Mouse (Mus musculus): ENCODE data around the gene Trmt112.
"Not testable (repeated sequence)": the region's sequence is repeated elsewhere in the genome, so short reads cannot be mapped to it uniquely, and the experiment has no call there.

Trmt112 gene

DNA sequence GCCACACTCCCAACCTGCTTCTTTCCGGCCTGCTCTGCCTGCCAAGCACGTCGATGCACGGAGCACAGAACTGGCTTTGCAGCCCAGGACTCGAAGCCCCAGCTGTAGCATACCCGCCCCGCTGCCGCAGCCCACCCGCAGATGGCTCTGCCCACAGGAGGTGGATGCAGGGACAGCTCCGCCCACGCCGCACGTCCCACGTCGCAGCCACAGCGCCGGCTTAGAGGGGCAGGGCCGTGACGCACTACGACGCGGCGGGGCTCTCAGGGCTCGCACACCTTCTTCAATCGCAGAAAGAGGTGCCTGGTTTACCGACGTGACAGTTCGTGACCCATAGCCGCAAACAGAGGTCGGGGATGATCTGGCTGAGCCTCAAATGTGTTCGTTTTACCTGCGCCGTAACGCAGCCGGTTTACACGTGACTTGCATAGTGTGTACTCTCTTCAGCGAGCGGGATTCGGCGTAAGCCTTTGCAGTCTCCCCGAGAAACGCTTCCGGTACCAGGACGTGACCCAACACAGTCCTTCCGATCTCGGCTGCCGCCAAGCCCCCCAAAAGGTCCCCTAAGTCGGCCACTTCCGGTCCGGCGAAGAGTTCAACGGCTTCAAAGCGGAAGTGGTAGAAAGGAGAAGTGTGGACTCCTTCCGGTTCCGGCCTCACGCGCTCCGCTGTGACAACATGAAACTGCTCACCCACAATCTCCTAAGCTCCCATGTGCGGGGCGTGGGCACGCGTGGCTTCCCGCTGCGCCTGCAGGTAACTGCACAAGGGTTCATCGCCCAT, at the start of gene Trmt112, which contains the start of gene Prdx5:
Trmt112 (plus strand) TSS at position 192 of the 783 bp plus-strand sequence.
Prdx5 (minus strand) TSS at position 600 of the 783 bp plus-strand sequence.
- peak; percentile 89 to 93 for DNase-seq

DNA sequence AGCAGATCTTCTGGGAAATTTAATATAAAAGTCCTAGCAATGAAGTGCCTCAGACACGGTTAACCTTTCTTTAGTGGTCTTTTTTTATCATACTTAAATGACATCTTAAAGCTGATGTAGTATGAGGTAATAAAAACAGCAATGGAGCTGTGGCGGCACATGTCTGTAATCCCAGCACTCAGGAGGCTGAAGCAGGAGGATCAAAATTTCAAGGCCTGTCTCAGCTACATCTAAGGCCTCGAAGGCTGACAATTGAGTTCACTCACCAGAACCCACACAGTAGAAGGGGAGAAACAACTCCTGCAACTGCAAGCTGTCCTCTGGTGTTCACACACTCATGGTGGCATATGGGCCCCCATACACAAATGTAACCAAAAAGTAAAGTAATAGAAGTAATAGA, 49.5 kb upstream of the Trmt112 start:
- DNase-seq: no peak

DNA sequence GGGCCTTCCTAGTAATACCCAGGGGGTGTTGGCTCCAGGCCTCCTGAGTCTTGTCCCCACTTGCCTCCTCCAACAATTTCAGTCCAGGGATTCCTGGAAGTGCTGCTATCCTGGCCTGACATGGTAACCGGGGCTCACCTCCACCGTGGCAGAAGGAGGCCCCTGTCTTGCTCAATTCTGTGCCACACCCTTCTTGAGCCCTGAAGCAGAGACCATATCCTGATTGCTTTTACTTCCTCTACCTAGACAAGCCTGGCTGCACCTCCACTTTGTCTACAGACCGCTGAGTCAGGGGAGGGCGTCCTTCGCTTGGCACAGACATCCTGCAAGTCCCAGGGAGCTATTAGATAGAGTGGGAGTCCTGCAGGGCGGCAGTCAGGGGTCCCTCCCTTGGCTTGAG, 48.8 kb upstream of the Trmt112 start:
- DNase-seq: no peak

DNA sequence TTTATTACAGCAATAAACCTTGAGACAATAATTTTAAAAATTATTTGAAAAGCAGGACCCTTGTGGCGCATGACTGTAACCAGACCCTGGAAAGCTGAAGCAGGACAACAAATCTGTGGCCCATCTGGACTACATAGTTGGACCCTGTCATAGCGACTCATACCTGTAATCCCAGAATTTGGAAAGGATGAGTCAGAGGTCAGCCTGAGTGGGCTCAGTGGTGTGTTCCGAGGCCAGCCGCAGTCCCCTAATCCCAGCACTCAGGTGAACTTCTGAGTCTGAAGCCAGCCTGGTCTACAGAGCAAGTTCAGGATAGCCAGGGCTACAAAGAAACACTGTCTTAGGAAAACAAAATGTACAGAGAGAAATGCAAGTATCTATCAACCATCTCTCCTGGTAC, 48.0 kb upstream of the Trmt112 start:
- DNase-seq: no peak

DNA sequence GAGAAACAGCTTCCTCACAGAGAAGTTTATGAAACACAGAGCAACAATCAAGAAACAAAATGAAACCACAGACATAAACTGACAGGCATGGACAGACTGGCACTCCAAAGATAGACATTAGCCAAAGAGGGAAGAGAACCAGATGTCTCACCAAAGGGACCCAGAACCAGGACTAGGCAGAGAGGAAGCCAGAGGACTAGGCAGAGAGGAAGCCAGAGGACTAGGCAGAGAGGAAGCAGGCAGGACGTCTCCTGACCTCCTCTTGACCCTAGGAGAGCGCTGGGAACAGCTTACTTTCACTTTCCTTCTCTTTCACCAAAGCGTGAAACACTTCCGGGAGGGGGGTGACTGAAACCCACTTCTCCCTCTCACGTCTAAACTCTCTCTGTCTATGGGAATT, 40.1 kb upstream of the Trmt112 start:
- DNase-seq: no peak

DNA sequence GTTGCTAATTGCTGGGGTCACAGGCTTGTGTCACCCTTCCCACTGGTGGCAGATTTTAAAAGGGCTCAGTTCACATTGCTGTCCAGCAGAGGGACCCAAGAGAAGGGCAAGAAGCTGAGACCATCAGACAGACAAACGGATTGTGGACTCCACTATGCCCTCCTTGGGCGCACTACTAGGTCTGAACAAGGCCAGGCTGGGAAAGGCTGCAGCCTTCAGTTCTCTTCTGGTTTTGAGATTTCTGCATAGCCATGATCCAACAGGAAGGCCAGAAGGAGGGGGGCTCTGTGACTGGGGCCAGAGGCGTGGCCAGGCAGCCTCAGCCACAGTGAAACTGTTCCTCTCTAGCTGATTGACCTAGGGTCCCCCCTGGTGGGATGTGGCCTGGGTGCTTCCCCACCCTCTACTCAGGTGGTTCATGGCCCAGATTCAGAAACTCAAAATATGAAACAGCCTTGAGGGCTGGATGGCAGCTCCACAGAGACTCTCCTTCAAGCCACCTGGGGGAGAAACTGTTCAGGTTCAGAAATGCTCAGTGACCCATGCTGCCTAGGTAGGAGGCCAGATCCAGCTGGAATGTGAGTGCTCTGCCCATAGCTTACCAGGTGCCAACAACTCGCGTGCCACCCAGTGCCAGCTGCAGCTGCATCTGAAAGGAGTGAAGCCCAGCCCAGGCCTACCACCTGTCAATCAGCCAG, 37.8 kb upstream of the Trmt112 start:
- no peak for DNase-seq

DNA sequence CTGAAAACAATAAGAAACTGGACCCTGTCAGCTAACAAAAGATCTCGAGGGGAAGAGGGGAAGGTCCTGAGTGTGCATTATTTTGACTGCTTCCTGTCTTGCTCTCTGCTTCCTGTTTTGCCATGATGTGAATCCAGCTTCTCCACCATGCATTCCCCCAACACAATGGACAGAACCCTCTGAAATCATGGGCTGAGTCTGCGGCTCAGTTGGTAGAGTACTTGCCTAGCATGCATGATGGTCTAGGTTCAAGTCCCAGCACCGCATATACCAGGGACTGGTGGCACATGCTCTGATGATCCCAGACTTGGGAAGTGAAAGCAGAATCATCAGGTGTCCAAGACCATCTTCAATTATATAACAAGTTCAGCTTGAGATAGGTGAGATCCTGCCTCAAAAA, 36.8 kb upstream of the Trmt112 start:
- DNase-seq: no peak

DNA sequence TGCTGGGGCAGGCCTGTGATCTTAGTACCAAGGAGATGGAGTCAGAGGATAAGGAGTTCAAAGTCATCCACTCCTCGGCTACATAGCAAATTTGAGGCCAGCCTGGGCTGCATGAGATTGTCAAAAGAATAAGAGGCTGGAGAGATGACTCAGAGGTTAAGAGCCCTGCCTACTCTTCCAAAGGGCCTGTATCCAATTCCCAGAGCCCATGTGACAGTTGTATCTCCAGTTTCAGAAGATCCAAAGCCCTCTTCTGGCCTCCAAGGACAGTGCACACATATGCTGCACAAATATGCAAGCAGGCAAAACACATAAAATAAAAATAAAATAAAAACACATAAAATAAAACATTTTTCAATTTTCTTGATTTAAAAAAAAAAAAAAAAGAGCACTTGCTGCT, 35.2 kb upstream of the Trmt112 start:
- DNase-seq: no peak

DNA sequence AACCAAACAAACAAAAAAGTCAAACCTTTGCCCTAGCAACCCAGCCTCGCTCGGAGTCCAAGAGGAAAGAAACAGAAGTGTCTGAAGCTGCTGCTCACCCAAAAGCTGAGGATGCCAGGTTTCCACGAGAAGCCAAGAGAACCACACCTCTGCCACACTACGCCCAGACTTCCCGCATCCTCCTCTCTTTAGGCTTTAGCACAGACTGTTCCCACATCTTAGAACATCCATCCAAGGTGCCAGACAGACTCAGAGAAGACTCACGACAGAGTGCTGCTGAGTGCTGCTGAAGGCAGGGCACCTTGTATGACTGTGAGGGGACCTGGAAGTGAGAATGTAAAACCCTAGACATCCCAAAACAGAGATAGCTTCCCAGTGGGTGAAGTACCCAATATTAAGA, 33.7 kb upstream of the Trmt112 start:
- DNase-seq: no peak

DNA sequence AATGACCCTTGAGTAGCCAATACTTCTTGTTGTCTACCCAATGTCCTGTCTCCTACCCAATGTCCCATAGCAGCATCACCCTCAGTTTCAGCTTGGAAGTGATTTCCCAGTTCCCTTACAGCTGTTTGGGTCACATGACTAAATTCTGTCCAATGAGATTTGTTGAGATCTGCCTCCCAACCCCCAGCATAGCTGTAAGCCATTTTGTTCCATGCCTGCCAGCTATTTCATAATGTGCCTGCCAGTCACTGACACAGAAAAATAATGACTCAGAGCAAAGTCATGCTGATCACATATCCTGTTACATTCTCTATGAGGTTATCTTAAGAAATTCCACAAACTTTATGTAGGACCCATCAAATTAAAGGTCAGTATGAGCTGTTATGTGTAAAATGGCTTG, 32.7 kb upstream of the Trmt112 start:
- DNase-seq: no peak

DNA sequence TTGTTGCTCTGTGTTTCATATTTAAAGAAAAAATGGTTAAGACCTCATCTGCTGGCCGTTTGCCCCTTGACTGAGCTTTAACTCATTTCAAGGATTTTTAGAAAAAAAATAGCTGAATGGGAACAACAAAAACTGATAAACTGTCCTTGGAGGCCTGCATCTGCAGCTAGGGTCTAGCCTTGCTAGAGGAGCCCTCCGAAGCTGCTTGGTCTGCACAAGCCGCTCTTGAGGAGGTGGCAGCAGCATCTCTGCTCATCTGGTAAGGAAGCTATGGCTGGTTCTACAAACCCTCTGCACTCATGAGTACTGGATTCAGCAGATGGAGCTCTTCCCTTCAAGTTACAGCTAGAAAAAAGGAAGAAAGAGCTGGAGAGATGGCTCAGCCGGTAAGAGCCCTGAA, 31.5 kb upstream of the Trmt112 start:
- no peak for DNase-seq

DNA sequence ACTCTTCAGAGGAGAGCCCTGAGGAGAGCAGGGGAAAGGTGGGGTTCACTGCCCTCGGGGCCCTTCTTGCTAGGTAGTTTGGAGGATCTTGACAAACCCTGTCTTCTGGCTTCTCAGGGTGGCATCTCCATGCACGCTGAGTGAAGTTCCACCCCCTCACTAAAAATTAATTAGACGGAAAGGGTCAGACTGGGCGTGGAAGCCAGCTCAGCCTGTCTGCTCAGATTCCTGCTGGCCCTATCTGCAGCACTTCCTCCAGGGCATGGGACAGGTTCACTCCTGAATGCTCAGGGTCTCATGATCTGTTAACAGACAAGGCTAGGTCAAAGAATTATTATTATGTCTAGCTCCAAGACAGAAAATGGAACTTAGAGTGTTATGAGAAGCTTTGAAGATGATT, 17.0 kb upstream of the Trmt112 start:
- no peak for DNase-seq

DNA sequence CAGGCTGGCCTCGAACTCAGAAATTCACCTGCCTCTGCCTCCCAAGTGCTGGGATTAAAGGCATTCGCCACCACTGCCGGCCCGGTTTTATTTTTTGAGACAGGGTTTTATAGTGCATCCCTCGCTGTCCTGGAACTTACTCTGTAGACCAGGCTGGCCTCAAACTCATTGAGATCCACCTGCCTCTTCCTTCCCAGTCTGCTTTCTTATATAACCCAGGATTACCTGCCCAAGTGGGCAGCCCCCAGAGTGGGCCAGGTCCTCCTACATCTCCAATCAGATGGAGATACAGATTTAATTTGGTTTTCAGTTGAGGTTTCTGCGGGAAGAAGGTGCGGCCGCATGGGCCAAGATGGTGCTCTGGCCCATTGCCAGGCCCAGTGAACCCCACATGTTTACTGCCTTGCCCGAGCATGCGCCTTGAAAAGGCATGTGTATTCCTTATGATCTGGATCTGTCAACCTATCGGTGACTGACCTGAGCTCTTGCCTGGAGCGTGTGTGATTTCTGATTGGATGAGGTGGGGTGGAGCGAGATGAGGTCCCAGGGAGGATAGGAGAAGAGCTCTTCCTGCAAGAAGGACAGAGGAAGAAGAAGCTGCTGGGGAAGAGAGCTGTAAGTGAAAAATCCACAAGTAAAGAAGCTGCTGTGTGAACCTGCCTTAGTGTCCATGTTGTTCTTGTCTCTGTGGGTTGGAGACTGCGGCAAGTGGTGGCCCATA, 15.6 kb upstream of the Trmt112 start:
- DNase-seq: no peak

DNA sequence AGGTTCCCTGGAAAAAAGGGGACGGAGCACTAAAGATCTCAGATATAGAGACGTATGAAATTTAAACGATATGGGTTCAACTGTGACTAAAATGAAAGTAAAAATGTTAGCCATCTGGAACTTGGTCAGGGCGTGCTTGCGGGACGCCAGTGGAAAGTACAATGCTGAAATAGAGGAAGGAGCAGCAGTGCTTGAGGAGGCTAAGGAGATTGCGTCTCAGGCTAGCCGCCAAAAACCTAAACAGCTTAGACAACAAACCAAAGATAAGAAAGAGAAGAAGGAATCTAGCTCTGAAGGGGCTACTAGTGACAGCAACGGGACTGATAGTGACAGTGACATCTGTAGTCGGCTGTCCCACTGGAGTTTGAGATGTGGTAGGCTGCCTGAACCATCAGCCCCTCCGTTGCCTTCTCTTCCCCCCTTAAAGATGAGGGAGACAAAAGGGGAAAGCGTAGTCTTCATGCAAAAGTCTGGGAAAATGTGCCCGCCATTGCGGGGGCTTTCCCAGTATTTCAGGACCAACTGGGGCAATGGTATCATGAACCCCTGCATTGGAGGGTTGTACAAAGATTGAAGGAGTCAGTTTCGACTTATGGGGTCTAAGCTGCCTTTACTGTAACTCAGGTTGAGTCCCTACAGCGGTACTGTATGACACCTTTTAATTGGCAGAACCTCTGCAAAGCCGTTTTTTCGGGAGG, 13.7 kb upstream of the Trmt112 start:
- not testable (repeated sequence) for DNase-seq

DNA sequence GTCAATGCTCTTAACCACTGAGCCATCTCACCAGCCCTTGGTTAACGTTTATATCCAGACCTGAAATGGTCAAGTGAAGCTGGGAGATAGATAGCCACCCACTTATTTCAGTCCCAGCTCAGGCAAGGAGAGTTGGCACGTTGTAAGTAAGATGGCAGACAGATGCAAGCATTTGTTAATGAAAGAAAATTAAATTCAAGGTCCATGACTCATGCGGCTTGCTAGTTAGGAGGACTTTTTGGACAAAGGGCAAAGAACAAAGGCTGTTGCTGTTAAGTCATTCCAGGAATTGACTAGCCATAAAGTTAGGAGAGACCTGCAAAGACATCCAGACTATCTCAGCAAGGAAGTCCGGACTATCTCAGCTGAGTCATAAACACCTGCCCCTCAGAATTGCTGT, 9.9 kb upstream of the Trmt112 start:
- DNase-seq: no peak

DNA sequence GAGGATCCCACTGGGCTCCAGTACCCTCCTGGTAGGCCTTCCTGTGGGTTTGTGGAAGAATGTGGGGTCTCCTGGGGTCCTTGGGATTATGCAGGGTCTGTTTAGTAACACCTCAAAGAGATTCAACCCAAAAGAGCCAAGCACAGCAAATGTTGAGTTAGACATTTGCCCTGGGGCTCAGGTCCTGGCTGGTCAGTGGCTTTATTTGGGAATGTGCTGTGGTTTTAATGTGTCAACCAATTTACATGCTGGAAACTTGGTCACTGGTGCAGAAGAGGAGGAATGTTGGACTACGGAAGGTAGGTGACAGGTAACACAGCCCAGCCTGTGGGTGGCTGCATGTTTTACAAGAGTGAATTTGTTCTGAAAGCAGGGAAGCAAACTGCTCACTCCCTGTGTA, 6.5 kb upstream of the Trmt112 start:
- no peak for DNase-seq

DNA sequence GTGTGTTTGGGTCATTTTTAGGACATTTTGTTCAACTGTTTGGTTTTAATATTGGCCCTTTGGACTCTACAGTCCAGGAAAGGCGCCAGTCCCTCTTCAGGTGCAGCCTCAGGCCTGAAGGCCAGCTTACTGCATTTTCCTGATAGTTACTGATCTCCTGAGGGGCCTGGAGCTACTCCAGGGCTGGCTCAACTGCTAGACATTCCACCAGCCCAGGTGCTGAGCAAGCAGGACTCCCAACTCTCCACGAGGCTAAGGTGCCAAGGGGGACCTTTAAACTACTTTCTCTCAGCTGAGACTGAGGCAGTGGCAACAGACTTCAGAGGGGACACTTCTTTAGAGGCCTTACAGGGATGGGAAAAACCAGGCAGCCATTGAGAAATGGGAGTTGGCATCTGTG, 4.7 kb upstream of the Trmt112 start:
- no peak for DNase-seq

DNA sequence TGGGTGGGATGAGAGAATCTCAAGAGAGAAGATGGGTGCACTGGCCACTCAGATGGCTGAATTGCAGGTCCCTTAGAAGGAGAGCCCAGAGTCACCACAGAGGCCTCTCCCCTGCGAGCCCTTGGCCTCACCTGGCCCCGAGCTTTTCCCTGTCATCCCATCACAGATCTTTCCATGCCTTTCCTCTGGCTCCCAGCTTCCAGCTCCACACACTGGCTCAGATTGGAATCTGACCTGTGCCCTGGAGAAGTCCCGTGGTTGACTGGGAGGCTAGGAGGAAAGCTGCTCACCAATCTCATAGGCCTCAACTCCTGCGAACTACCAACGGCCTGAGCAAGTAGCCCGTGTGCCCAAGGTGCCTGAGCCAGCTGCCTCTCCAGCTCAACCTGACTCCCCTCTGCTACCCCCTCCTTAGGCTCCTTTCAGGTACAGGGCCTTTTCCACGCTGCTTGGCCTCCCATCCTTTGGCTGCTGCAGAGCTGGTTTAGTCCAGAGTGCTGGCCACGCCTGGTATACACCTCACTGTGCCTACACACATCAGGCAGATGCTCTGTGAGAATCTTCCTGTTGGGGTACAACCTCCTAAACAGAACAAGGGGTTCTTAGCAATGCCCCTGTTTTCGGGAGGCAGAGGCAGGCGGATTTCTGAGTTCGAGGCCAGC, 3.9 kb upstream of the Trmt112 start:
- no peak for DNase-seq

DNA sequence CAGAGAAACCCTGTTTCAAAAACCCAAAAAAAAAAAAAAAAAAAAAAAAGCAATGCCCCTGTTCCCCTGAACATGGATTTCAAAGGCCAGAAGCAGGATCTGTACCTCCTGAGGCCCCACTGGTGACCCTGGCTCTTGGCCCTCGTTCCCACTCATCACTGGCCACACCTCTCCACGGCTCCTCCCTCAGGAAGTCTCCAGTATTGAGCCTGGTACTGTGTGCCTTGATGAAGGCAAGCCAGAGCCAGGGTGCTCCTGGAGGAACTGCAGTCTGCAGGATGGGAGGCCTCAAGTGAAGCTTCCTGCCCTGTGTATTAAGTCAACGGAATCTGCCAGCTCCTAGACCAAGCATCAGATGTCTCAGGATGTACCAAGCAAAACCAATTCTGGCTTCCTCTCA, 3.3 kb upstream of the Trmt112 start:
- DNase-seq: peak in 1 of 2 experiments; percentile 13

DNA sequence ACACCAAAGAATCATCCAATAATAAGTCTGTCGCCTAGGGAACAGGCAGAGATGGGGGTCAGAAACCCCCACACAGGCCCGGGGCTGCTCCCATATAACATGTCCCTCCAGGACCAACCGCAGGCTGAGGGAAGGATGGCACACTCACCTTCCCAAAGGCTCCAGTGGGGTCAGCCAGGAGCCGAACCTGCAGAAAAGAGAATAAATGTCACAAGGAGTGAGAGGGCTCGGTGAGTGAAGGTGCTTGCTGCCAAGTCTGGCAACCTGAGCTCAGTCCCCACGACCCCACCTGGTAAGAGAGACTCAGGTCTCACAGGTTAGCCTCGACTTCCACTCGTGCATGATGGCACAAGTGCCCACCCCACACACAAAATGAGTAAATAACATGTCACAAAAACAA, 2.4 kb upstream of the Trmt112 start:
- no peak for DNase-seq

DNA sequence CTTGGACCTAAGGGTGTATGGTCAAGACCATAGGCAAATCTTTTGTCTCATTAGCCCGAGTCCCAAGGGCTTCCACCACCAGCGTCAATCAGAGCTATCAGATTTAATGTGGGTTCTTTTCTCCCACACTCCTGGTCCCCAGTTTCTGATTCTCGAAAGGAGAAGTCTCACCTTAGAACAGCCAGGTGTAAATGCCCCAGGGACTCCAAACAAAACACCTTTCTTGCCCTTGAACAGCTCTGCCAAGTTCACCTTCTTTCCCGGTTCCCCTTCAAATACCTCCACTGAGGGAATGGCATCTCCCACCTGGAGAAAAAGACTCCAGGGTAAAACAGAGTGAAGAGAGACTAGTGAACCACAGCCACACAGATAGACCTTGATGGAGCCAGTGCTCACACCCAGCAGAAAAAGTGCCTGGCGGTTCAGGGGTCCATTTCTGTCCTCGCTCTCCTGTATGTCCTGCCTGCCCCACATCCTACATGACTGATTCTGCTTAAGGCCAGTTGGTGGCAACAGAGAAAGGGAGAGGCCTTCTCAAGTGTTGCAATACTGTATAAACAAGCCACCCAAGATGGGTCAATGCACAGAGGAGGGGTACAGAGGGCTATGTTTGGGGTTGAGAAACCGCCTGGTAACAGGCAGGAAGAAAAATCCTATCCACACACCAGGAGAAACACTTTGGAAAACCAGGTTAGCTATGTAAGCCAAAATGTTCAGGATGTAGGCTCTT, 1.5 kb upstream of the Trmt112 start:
- peak in 1 of 2 experiments; percentile 24 for DNase-seq

DNA sequence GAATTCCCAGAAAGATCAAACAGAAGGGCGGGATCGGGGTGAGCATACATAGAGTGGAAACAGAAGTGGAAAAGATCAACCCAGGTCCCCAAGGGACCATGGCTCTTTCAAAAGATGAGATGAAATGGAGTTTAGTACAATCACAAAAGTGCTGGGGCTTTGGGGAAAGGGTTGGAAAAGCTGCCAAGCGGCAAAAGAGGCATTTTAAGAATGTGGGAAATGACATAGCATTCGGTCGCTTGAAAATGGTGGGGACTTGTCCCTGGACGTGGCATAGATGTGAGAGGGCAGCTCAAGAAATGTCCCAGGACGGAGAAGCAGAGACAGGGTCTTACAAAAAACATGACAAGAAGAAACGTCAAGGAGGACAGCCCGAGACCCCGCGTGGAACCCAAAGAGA, 477 bp upstream of the Trmt112 start:
- DNase-seq: no peak

Data from cerebellum, adult 18-20 months (tissue).